Mouse (Mus musculus): ENCODE measurements around the gene Pgrmc2. TPM values are rescaled to one million over a fixed set of nuclear protein-coding genes. Genes with fewer than 3 reads are reported as not detected.

The Pgrmc2 gene
- total and polyA plus RNA-seq, 3 experiments = 23.2 to 52.8 TPM; not detected in 1

DNA sequence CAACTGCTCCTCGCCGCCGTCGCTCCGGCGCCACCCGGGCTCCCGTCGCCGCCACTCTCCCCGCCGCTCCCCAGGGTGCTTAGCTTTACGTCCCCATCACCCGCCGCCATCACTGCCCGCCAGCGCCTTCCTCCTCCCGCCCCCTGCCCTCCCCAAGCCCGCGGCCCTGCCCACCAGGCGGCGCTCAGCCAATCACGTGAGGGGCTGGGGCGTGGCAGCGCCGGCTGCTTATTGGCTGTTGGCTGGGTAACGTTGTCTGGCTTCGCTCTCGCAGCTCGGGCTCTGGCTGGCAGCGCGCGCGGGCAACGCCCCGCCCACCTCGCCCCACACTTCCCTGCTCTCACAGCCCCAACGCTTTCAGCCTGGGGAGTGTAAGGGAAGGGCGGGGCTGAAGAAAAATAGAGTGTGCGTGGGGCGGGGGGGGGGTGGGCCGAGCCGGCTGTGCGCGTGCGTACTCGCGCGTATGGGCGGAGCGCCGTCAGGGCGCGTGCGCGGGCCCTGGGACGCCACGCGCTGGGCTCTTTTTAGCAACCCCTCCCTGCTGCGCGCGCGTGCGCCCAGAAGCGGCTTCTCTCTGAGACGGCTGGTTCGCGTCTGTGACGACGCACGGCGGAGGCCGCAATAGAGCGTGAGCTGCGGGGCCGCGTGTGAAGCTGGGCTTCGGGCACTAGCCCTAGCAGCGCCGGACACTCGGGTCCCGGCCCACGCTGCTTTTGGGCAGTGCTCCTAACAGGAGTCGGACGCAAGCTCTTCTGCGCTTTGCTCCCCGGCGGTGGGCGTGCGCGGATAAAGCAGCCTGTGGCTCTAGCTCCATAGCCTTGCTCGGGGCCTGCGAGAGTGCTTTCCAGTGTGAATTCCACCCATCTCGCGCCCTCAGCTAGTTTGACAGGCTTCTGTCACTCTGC, at the start of gene Pgrmc2 (continued):
- no peak for TF ChIP-seq MYB (IDR thresholded peaks at IDR 0.05; ENCODE audit: low read depth, low read length)
- TF ChIP-seq USF2 (IDR thresholded peaks at IDR 0.05; ENCODE audit: borderline replicate concordance in 1 of 2, insufficient read depth in 1 of 2, low read depth in 1 of 2, low read length in 2 of 2) = peak in 1 of 2 experiments; percentile 56; a peak in 1 of 4 replicates
- peak; percentile 69 for TF ChIP-seq MAX (IDR thresholded peaks at IDR 0.05; ENCODE audit: low read length)
- TF ChIP-seq HCFC1 (IDR thresholded peaks at IDR 0.05; ENCODE audit: low read depth, low read length) = peak; percentile 74
- TF ChIP-seq MXI1 (IDR thresholded peaks at IDR 0.05; ENCODE audit: low read depth, low read length) = peak; percentile 90

GRCm38 (mm10) chr3:41124000-41124294, 41.1 kb upstream of the Pgrmc2 start:
- Histone ChIP-seq H3K4me1 (ENCODE audit: control insufficient read depth in 1 of 2, insufficient read depth in 2 of 2, low read length in 2 of 2) (no peaks in the 10 kb centered on the region), H3K79me2 (ENCODE audit: control insufficient read depth, insufficient read depth, low read length, poor library complexity) (no peaks in the 10 kb centered on the region), H3K27ac (ENCODE audit: control insufficient read depth, low read depth, low read length) (no peak overlapping the region), H3K9me3 (replicated peaks; ENCODE audit: insufficient read depth, low read length) (no peaks in the 10 kb centered on the region), H3K4me3 (ENCODE audit: control insufficient read depth in 1 of 2, insufficient read depth in 1 of 2, low read depth in 2 of 2, low read length in 2 of 2) (no peak overlapping the region), H3K36me3 (ENCODE audit: control insufficient read depth in 1 of 2, insufficient read depth in 2 of 2, low read length in 2 of 2) (no peaks in the 10 kb centered on the region), H3K27me3 (ENCODE audit: control insufficient read depth in 1 of 2, insufficient read depth in 2 of 2, low read length in 2 of 2) (peaks cover 5 to 8% of the 10 kb centered on the region in 2 experiments; a peak in 3 of 4 replicates), H3K9ac (ENCODE audit: control insufficient read depth, low read depth, low read length, poor library complexity, severe bottlenecking) (no peak overlapping the region)
- DNase-seq (ENCODE audit: low read depth, low spot score) = no peak
- TF ChIP-seq RAD21 (IDR thresholded peaks at IDR 0.05; ENCODE audit: low read depth, low read length) (no peak), CTCF (IDR thresholded peaks at IDR 0.05 in 2 of 3, conservative IDR thresholded peaks at IDR 0.05 in 1 of 3; ENCODE audit: control insufficient read depth in 1 of 3, insufficient read depth in 1 of 3, low read depth in 2 of 3, low read length in 3 of 3, poor library complexity in 1 of 3, severe bottlenecking in 1 of 3) (no peak), NELFE (IDR thresholded peaks at IDR 0.05; ENCODE audit: low read depth, low read length) (no peak), MAZ (IDR thresholded peaks at IDR 0.05; ENCODE audit: low read depth, low read length) (no peak), GATA1 (IDR thresholded peaks at IDR 0.05; ENCODE audit: low read depth, low read length) (no peak), TBP (IDR thresholded peaks at IDR 0.05; ENCODE audit: low read depth, low read length) (no peak), USF2 (IDR thresholded peaks at IDR 0.05; ENCODE audit: borderline replicate concordance in 1 of 2, insufficient read depth in 1 of 2, low read depth in 1 of 2, low read length in 2 of 2) (no peak), ZNF384 (IDR thresholded peaks at IDR 0.05; ENCODE audit: low read depth, low read length) (no peak), MAX (IDR thresholded peaks at IDR 0.05; ENCODE audit: low read length) (no peak), POLR2AphosphoS2 (IDR thresholded peaks at IDR 0.05; ENCODE audit: low read length) (no peak), ZKSCAN1 (IDR thresholded peaks at IDR 0.05; ENCODE audit: low read depth, low read length) (no peak), ZMIZ1 (IDR thresholded peaks at IDR 0.05; ENCODE audit: low read depth, low read length) (no peak), TAL1 (IDR thresholded peaks at IDR 0.05; ENCODE audit: low read length) (no peak), CHD1 (IDR thresholded peaks at IDR 0.05; ENCODE audit: low read depth, low read length) (no peak), ETS1 (IDR thresholded peaks at IDR 0.05; ENCODE audit: low read depth, low read length) (no peak), ELF1 (IDR thresholded peaks at IDR 0.05; ENCODE audit: low read depth, low read length) (no peak), KAT2A (conservative IDR thresholded peaks at IDR 0.05; ENCODE audit: low read depth, low read length) (no peak), UBTF (IDR thresholded peaks at IDR 0.05; ENCODE audit: borderline replicate concordance, insufficient read depth, low read depth, low read length) (no peak), TCF12 (IDR thresholded peaks at IDR 0.05; ENCODE audit: low read depth, low read length) (no peak)

Measured in MEL (cell line).